Mouse (Mus musculus) heart, postnatal 0 days (tissue): Measurements from ENCODE around the gene Scgb1a1. TPM values are rescaled to one million over a fixed set of nuclear protein-coding genes. Genes with fewer than 3 reads are reported as not detected.
"Not testable (repeated sequence)": the region's sequence is repeated elsewhere in the genome, so short reads cannot be mapped to it uniquely, and the experiment has no call there.

Experiments
- ATAC-seq: fragments of 200-750 bp; cut with Nextera tagmentation; 2 replicates; pipeline ENCODE4 v1.8.0; 2017; ENCODE audit warnings: low read depth, moderate number of reproducible peaks, moderate library complexity; ENCODE audit not compliant: insufficient read depth
- DNase-seq: peaks from one replicate; pipeline ENCODE4 v3.0.0-alpha.2; 2016; ENCODE audit warnings: low spot score
- H3K27ac ChIP-seq: fragments of 300-500 bp; sonication (generic); 2 replicates; pipeline ENCODE4 v1.5.1; 2014; ENCODE audit warnings: low read depth, mild to moderate bottlenecking
- H3K27me3 ChIP-seq: fragments of 300-500 bp; sonication (generic); 2 replicates; pipeline ENCODE4 v1.6.1; 2014; ENCODE audit warnings: low read length, mixed read lengths; ENCODE audit not compliant: control insufficient read depth, insufficient read depth
- H3K36me3 ChIP-seq: fragments of 300-500 bp; sonication (generic); replicated peaks from 2 replicates; pipeline ENCODE4 v1.6.1; 2014; ENCODE audit warnings: low read length, mixed read lengths; ENCODE audit not compliant: control insufficient read depth, insufficient read depth
- H3K4me1 ChIP-seq: fragments of 300-500 bp; sonication (generic); 2 replicates; pipeline ENCODE4 v1.6.1; 2014; ENCODE audit warnings: antibody characterized with exemption; ENCODE audit not compliant: control insufficient read depth, insufficient read depth
- H3K4me2 ChIP-seq: fragments of 300-500 bp; sonication (generic); 2 replicates; pipeline ENCODE4 v1.6.1; 2014; ENCODE audit warnings: low read depth, mild to moderate bottlenecking, low read length, moderate library complexity
- H3K4me3 ChIP-seq: fragments of 300-500 bp; sonication (generic); 2 replicates; pipeline ENCODE4 v1.5.1; 2014; ENCODE audit warnings: low read depth, low read length
- H3K9ac ChIP-seq: fragments of 300-500 bp; sonication (generic); replicated peaks from 2 replicates; pipeline ENCODE4 v1.6.1; 2014; ENCODE audit warnings: low read depth, low read length, mixed read lengths
- H3K9me3 ChIP-seq: fragments of 300-500 bp; sonication (generic); replicated peaks from 2 replicates; pipeline ENCODE4 v1.6.1; 2016; ENCODE audit warnings: low read length; ENCODE audit not compliant: control insufficient read depth
- CTCF ChIP-seq: IDR thresholded peaks from 2 replicates; pipeline ENCODE4 v1.5.1; 2016; ENCODE audit warnings: antibody characterized with exemption, control low read depth, low read depth
- EP300 ChIP-seq: IDR thresholded peaks from 2 replicates; pipeline ENCODE4 v1.6.1; 2016; ENCODE audit warnings: antibody characterized with exemption, low read depth
- WGBS: fragments of 180-500 bp; shearing (Covaris S2); extraction: QIAGEN DNeasy Blood & Tissue Kit; methylation state at CpG from one replicate; pipeline ENCODE4 v1.1.7; 2014; 5-methylcytosine and 5-hydroxymethylcytosine counted together
- polyA plus RNA-seq: library from polyadenylated mRNA; unstranded; fragments of >200 nt; fragmentation: Nextera tagmentation; extraction: Ambion mirVana; gene quantifications from 2 replicates; pipeline ENCODE4 v1.2.1, GENCODE M21; 2015
- total RNA-seq: library from RNA; depleted of rRNA; stranded (reverse); fragments of >200 nt; gene quantifications from 2 replicates; pipeline ENCODE4 v1.2.3, GENCODE M21; 2014; ENCODE audit warnings: low replicate concordance

The Scgb1a1 gene
- total and polyA plus RNA-seq, 2 experiments from 2014 or later, result 1.3 TPM; not detected in 1

DNA sequence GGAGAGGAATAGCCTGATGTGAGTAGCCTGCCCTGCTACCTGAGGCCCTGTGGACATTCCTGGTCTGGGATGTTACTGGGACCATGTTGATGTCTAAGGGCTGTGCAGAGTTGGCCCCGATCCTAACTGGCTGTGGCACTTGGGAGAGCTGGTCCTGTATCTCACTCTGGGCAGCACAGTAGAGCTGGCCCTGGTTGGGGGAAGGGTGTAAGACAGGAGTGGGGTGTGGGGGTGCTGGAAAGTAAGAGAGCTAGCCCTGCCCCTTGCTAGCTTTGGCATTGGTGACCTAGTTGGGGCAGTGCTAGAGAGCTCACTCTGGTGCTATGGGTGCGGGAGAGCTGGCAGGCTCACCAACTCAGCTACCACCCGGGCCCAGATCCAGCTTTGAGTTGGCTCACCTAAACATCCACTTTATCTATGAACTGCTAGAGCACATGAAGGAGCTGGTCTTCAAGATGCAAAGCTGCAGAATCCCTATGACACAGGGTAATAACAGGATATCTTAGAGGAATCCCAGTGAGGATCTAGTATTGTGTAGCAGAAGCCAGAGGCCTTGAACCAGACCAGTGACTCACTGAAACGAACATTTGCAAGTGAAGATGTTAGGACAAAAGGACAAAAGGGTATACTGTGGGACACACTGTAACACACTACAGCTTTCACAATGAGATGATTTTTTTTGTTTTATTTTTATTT, 40.9 kb upstream of the Scgb1a1 start:
- Histone ChIP-seq H3K27me3 (no peaks in the 10 kb centered on the region), H3K4me3 (no peak overlapping the region), H3K4me1 (peaks cover 6% of the 10 kb centered on the region; the same call in 1 of the 2 replicates), H3K9me3 (no peaks in the 10 kb centered on the region), H3K4me2 (no peak overlapping the region), H3K9ac (no peak overlapping the region), H3K27ac (peak overlapping the region; percentile 25; the same call in 1 of the 2 replicates), H3K36me3 (peaks cover 11% of the 10 kb centered on the region)
- ATAC-seq (0 out of 2 replicates have a peak, but pooled peaks have one; percentile 30), DNase-seq (no peak)
- WGBS, result 66% methylated on average over 4 of the region's 4 CpGs
- TF ChIP-seq EP300, result no peak
- TF ChIP-seq CTCF, result no peak

DNA sequence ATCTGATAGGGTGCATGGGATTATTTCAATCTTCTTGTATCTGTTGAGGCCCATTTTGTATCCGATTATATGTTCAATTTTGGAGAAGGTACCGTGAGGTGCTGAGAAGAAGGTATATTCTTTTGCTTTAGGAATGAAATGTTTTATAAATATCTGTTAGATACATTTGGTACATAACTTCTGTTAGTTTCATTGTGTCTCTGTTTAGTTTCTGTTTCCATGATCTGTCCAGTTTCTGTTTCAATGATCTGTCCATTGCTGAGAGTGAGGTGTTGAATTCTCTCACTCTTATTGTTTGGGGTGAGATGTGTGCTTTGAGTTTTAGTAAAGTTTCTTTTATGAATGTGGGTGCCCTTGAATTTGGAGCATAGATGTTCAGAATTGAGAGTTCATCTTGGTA, 36.2 kb upstream of the Scgb1a1 start:
- peaks cover 12% of the 10 kb centered on the region for H3K36me3 ChIP-seq
- not testable (repeated sequence) for H3K27me3 ChIP-seq, H3K4me1 ChIP-seq, DNase-seq, H3K9me3 ChIP-seq, H3K9ac ChIP-seq, H3K4me2 ChIP-seq, H3K27ac ChIP-seq, ATAC-seq, H3K4me3 ChIP-seq
- WGBS, result 86% methylated on average over 2 of the region's 2 CpGs

DNA sequence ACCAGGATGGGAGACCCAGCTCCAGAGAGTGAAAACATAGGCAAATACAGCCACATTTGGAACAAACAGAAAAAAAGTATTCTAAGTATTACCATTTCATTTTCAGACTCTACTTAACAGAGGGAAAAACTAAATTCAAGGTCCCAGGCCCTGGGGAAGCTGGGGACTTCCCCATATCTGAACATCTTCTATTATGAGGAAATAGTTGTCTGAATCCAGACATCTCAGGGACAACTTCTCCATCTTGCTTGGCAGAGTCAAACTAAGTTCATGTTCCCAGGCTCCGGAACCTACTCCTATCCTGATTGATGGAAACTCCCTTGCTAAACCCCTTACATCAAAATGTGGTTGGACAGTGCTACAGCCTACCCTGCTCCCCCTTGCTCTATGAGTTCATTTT, 34.6 kb upstream of the Scgb1a1 start:
- ATAC-seq, result no peak
- H3K9ac ChIP-seq, result no peak overlapping the region
- no peak for DNase-seq
- H3K27me3 ChIP-seq, result no peaks in the 10 kb centered on the region
- peaks cover 13% of the 10 kb centered on the region; the same call in 1 of the 2 replicates for H3K36me3 ChIP-seq
- no peak overlapping the region for H3K4me3 ChIP-seq
- H3K9me3 ChIP-seq, result no peaks in the 10 kb centered on the region
- TF ChIP-seq EP300 (no peak), CTCF (no peak)
- H3K4me2 ChIP-seq, result no peak overlapping the region
- WGBS, result 78% methylated on average over 1 of the region's 1 CpGs
- H3K4me1 ChIP-seq, result no peaks in the 10 kb centered on the region
- H3K27ac ChIP-seq, result no peak overlapping the region

GRCm38 (mm10) chr19:9119655-9120425, 32.1 kb upstream of the Scgb1a1 start:
- Histone ChIP-seq H3K36me3 (peaks cover 22% of the 10 kb centered on the region), H3K4me1 (no peaks in the 10 kb centered on the region), H3K4me3 (no peak overlapping the region), H3K9me3 (no peaks in the 10 kb centered on the region), H3K27ac (no peak overlapping the region), H3K27me3 (no peaks in the 10 kb centered on the region), H3K4me2 (no peak overlapping the region), H3K9ac (no peak overlapping the region)
- no peak for DNase-seq
- WGBS, result 94% methylated on average over 3 of the region's 3 CpGs
- ATAC-seq, result no peak
- TF ChIP-seq EP300 (no peak), CTCF (no peak)

GRCm38 (mm10) chr19:9117275-9117674, 29.5 kb upstream of the Scgb1a1 start:
- Histone ChIP-seq H3K9me3 (no peaks in the 10 kb centered on the region), H3K9ac (peak overlapping the region; percentile 41; the same call in 1 of the 2 replicates), H3K27me3 (no peaks in the 10 kb centered on the region), H3K27ac (peak overlapping the region; percentile 76), H3K36me3 (peaks cover 41% of the 10 kb centered on the region), H3K4me1 (no peaks in the 10 kb centered on the region), H3K4me2 (peak overlapping the region; percentile 24; the same call in 1 of the 2 replicates), H3K4me3 (no peak overlapping the region)
- 29% methylated on average over 5 of the region's 5 CpGs for WGBS
- TF ChIP-seq EP300 (no peak), CTCF (0 out of 2 replicates have a peak, but pooled peaks have one; percentile 8)
- ATAC-seq (peak; percentile 89), DNase-seq (peak; percentile 60)
